Mouse (Mus musculus): ENCODE results near the gene Trp53i11. TPM values are rescaled to one million over a fixed set of nuclear protein-coding genes. Genes with fewer than 3 reads are reported as not detected.

The Trp53i11 gene
- total and polyA plus RNA-seq, 3 experiments, result 58.6 to 179 (median 64.7) TPM

- no peak for DNase-seq
These were observed 15.4 kb upstream of the Trp53i11 start for GRCm38 (mm10) chr2:93171929-93172328.

GRCm38 (mm10) chr2:93172460-93172859, 14.9 kb upstream of the Trp53i11 start:
- DNase-seq, result no peak

GRCm38 (mm10) chr2:93174159-93174558, 13.2 kb upstream of the Trp53i11 start:
- DNase-seq, result no peak

GRCm38 (mm10) chr2:93175278-93175677, 12.1 kb upstream of the Trp53i11 start:
- no peak for DNase-seq

- DNase-seq, result no peak
These were observed 11.6 kb upstream of the Trp53i11 start for GRCm38 (mm10) chr2:93175721-93176120.

- no peak for DNase-seq
These were observed 11.1 kb upstream of the Trp53i11 start for GRCm38 (mm10) chr2:93176193-93176798.

GRCm38 (mm10) chr2:93176871-93177667, 10.3 kb upstream of the Trp53i11 start:
- DNase-seq, result no peak

GRCm38 (mm10) chr2:93177668-93178312, 9.6 kb upstream of the Trp53i11 start:
- no peak for DNase-seq

- no peak for DNase-seq
These were observed 9.1 kb upstream of the Trp53i11 start for GRCm38 (mm10) chr2:93178313-93178677.

- no peak for DNase-seq
These were observed 7.7 kb upstream of the Trp53i11 start for GRCm38 (mm10) chr2:93179603-93180002.

GRCm38 (mm10) chr2:93180077-93180844, 7.1 kb upstream of the Trp53i11 start:
- no peak for DNase-seq

GRCm38 (mm10) chr2:93182859-93183258, 4.5 kb upstream of the Trp53i11 start:
- DNase-seq, result peak; percentile 58

GRCm38 (mm10) chr2:93188020-93188760, 842 bp downstream of the Trp53i11 start:
- peak; percentile 66 for DNase-seq

GRCm38 (mm10) chr2:93188761-93189458, 1.6 kb downstream of the Trp53i11 start:
- peak; percentile 76 for DNase-seq

GRCm38 (mm10) chr2:93190771-93191487, 3.6 kb downstream of the Trp53i11 start:
- DNase-seq, result peak; percentile 90

- no peak for DNase-seq
These were observed 4.3 kb downstream of the Trp53i11 start for GRCm38 (mm10) chr2:93191488-93192181.

- DNase-seq, result no peak
These were observed 4.8 kb downstream of the Trp53i11 start for GRCm38 (mm10) chr2:93192182-93192560.

GRCm38 (mm10) chr2:93192671-93193080, 5.3 kb downstream of the Trp53i11 start:
- no peak for DNase-seq

- DNase-seq, result no peak
These were observed 6.5 kb downstream of the Trp53i11 start for GRCm38 (mm10) chr2:93193806-93194205.

GRCm38 (mm10) chr2:93198846-93199245, 11.5 kb downstream of the Trp53i11 start:
- peak; percentile 90 for DNase-seq
